Mouse (Mus musculus) urinary bladder, postnatal 25 days (tissue): Measurements from ENCODE around the gene Tph2.
A peak's percentile ranks its signal among the peaks of the same experiment; 100 is the strongest.
"Not testable (repeated sequence)": the region's sequence is repeated elsewhere in the genome, so short reads cannot be mapped to it uniquely, and the experiment has no call there.

Source experiments
- DNase-seq: peaks from one replicate; pipeline ENCODE4 v3.0.0; 2022; ENCODE audit warnings: low spot score

The Tph2 gene

GRCm38 (mm10) chr10:115184697-115185096 lies at the start of gene Tph2:
Tph2 (minus strand) TSS chr10:115185022.
- DNase-seq = peak; percentile 66

GRCm38 (mm10) chr10:115233798-115234197 lies 49.0 kb upstream of the Tph2 start:
- no peak for DNase-seq

- DNase-seq = no peak
These were observed 47.7 kb upstream of the Tph2 start for GRCm38 (mm10) chr10:115232513-115232912.

- DNase-seq = no peak
These were observed 44.2 kb upstream of the Tph2 start for GRCm38 (mm10) chr10:115229023-115229422.

GRCm38 (mm10) chr10:115226586-115226985 lies 41.8 kb upstream of the Tph2 start:
- no peak for DNase-seq

- DNase-seq = no peak
These were observed 39.0 kb upstream of the Tph2 start for GRCm38 (mm10) chr10:115223845-115224244.

GRCm38 (mm10) chr10:115212916-115213580 lies 28.2 kb upstream of the Tph2 start:
- DNase-seq = no peak

GRCm38 (mm10) chr10:115205825-115206224 lies 21.0 kb upstream of the Tph2 start:
- DNase-seq = no peak

- no peak for DNase-seq
These were observed 20.5 kb upstream of the Tph2 start for GRCm38 (mm10) chr10:115205284-115205683.

- DNase-seq = no peak
These were observed 6.4 kb upstream of the Tph2 start for GRCm38 (mm10) chr10:115191214-115191613.

- no peak for DNase-seq
These were observed 2.6 kb upstream of the Tph2 start for GRCm38 (mm10) chr10:115187390-115187789.

- DNase-seq = no peak
These were observed 3.8 kb downstream of the Tph2 start for GRCm38 (mm10) chr10:115181034-115181433.

GRCm38 (mm10) chr10:115178019-115178418 lies 6.8 kb downstream of the Tph2 start:
- not testable (repeated sequence) for DNase-seq

- no peak for DNase-seq
These were observed 9.2 kb downstream of the Tph2 start for GRCm38 (mm10) chr10:115175591-115175991.

- no peak for DNase-seq
These were observed 11.5 kb downstream of the Tph2 start for GRCm38 (mm10) chr10:115173336-115173735.

- DNase-seq = no peak
These were observed 13.4 kb downstream of the Tph2 start for GRCm38 (mm10) chr10:115171351-115171818.

- DNase-seq = no peak
These were observed 14.1 kb downstream of the Tph2 start for GRCm38 (mm10) chr10:115170496-115171350.

GRCm38 (mm10) chr10:115169410-115169809 lies 15.4 kb downstream of the Tph2 start:
- no peak for DNase-seq

GRCm38 (mm10) chr10:115160289-115160688 lies 24.5 kb downstream of the Tph2 start:
- DNase-seq = no peak

GRCm38 (mm10) chr10:115147308-115147707 lies 37.5 kb downstream of the Tph2 start:
- no peak for DNase-seq

- DNase-seq = no peak
These were observed 38.4 kb downstream of the Tph2 start for GRCm38 (mm10) chr10:115146257-115146898.

GRCm38 (mm10) chr10:115144542-115144941 lies 40.3 kb downstream of the Tph2 start:
- DNase-seq = no peak

- DNase-seq = peak; percentile 20
These were observed 41.2 kb downstream of the Tph2 start for GRCm38 (mm10) chr10:115143641-115144040.
